Mouse (Mus musculus): Measurements from ENCODE around the gene Gpr68.

DNA sequence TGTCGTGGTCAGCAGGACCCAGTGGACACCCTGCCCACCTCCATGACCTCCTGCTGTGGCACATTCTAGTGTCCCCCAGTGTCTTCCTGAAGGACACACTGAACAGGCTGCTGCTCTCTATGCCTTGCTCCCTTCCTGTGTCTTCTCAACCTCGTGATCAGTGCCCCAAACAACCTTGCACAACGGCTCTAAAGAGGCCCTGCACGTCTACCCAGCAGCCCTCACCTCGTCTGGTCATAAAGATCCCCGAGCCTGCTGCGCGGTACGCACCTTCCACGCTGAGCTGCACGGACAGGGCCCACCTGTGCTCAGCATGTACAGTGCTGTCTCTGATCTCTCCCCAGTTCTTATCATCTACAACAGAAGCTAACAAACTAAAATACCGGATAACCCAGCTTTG, 38.0 kb upstream of the Gpr68 start:
- no peak for TF ChIP-seq CTCF (IDR thresholded peaks at IDR 0.05; ENCODE audit: borderline replicate concordance, insufficient read depth, low read length)
- no peak for TF ChIP-seq POLR2A (IDR thresholded peaks at IDR 0.05; ENCODE audit: low read depth, low read length)
